Mouse (Mus musculus): ENCODE results near the gene Pip5kl1. TPM values are rescaled to one million over a fixed set of nuclear protein-coding genes. Genes with fewer than 3 reads are reported as not detected.

Gene Pip5kl1
- total RNA-seq, 2 experiments from 2014 or later: 6.4 to 7.1 TPM

DNA sequence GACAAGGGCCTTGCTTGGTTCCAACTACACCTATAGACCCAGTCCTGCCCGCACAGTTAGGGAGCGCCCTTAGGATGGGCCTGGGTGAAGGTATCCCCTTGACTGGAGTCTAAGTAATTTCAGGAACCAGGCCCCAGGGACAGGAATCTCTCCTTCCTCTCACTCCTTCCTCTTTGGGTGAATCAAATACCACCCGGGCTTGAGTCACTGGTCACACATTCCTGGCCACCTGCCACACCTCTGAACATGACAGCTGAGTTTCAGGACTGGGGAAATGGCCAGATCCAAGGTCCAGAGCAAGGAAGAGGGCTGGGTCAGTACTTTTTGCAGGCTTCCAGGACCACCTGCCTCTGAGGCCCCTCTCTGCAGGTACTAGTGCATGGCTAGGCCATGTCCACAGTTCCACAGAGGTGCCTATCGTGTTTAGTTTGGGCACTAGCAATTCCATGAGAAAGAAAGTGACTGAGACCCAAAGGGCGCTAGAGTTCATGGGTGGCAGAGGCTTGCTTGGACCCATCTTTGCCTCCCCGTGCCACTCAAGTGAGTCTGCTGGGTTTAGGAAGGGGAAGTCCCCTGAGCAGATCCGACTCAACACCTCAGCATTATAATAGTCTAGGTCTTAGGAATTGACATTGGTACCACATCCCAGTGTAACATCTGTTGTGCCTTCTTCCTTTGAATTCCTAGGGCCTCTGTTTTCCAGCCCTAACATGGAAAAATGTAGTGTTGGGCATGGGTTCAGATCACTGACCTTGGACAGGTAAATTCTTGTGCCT is 26.4 kb upstream of the Pip5kl1 start:
- no peak for DNase-seq (ENCODE audit: low spot score in 2 of 2)

DNA sequence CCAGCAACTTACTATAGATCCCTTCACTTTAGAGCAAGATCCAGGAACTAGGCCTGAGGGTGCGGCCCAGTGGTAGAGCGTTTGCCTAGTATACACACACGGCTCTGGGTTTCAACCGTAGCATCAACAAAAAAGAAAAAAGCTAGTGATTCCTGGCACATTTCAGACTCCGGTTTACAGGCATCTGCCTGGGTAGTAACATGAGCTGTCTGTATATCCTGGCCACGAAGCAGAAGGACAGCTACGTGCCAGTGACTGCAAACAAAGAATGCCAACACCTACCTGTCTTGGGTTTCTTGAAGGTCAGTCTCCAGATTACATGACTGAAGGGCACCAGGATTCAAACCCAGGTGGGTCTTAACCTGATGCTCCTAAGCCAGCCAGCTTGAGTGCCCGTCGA is 25.4 kb upstream of the Pip5kl1 start:
- DNase-seq (ENCODE audit: low spot score in 2 of 2): no peak

DNA sequence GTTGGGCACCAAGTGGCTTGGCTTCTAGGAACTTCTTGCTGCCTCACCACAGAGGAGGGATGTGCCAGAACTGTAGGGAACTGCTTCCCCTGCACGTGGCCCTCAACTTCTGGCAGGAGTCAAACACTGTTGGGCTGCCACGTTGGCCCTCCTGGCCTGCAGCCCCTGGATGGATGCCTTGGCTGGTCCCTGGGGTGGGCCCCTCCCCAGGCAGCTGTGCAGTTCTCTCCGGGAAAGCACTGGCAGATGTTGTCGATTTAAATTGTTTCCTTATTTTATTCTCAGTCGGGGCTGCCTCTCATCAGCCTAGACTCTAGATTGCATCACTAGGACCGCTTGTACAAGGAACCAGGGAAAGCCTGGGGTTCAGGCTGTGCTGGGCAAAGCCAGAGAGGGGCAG is 24.8 kb upstream of the Pip5kl1 start:
- DNase-seq (ENCODE audit: low spot score in 2 of 2): peak in 1 of 2 experiments; percentile 50

DNA sequence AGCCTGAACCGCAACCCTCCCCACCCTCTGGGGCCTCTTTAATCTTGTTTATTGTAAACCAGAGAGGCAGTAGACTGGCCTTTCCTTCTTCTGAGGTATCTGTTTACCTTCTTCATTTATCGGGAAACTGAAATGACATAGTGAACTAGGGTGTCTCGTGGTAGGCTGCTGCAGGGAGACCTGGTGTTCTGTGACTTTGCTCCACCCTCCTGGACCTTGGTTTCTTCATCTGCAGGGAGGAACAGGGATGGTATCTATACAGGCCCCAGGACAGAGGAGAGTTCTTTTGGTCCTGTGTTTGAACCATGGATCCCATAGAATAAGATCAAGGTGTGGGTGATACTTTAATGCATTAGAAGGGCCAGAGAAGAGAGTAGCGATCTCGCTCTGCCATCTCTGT is 23.4 kb upstream of the Pip5kl1 start:
- no peak for DNase-seq (ENCODE audit: low spot score in 2 of 2)

DNA sequence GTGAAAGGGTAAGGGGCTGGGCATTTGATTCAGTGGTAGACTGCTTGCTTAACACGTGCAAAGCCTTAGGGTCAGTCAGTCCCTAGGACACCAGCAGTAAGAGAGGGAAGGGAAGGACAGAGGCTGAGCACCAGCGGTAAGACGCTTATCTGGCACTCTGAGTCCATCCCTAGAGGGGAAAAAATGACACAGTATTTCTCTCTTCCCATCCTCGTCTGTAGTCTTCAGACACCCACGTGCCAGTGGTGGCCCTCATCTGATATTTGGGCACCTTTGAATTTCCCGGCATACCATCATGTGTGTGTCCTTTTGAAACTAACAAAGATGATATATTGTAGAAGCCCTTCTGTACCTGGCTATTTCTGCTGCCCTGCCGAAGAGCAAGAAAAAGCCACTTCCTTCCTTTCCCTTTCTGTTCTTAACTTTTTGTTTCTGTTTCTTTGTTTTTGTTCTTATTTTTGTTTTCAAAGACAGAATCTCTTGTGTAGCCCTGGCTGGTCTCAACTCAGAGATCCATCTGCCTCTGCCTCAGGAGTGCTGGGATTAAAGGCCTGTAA is 20.9 kb upstream of the Pip5kl1 start:
- DNase-seq (ENCODE audit: low spot score in 2 of 2): no peak

DNA sequence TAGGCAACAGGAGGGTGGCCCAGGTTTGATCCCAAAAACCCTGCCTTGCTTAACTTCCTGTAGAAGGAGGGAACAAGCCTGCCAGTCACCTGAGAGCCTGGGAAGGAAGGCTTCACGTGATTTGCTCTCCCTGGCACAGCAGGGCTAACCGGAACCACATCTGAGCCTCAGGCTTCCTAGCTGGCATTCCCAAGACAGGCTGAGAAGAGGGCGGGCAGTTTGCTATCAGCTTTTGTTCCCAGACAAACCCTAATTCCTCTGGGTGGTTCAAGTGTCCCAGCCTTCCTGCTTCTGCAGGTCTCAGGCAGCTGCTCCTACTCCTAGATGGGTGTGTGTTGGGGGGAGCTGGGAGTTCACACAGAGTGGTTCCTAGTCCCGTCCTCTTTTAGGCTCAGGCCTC is 19.1 kb upstream of the Pip5kl1 start:
- DNase-seq (ENCODE audit: low spot score in 2 of 2): no peak

DNA sequence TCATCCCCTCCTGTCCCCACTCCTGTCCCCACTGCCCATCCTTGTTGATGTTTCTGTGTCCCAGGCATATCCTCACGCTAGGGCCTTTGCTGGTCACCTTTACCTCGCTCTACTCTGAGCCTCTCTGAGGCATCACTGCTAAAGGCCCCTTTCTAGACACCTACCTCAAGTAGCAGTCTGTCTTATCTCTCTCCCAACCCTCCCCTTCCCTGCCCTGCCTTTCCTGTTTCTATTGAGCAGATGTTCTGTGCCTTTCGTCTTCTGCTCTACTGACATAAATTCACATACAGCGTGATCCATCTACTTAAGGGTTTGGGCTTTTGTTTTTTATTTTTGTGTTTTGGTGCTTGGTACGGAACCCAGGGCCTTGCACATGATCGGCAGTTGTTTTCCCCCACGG is 18.6 kb upstream of the Pip5kl1 start:
- no peak for DNase-seq (ENCODE audit: low spot score in 2 of 2)

DNA sequence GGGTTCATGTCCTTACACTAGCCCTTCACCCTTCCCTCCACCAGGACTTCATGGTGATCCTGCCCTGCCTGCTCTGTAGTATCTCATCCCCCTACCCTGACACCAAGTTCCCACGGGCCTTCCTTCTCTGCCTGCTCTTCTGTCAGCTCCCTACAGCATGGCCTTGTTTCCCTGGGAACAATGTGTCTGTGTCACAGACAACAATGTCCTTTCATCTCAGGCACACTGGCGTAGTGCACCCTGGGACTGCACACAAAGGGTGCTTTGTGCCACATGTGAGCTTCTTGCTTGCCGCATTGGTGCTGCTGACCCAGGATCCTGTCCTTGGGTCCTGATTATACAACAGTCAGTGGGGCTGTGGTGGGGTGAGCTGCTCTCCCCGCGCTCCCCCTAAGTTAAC is 15.0 kb upstream of the Pip5kl1 start:
- peak in 1 of 2 experiments; percentile 54 for DNase-seq (ENCODE audit: low spot score in 2 of 2)

DNA sequence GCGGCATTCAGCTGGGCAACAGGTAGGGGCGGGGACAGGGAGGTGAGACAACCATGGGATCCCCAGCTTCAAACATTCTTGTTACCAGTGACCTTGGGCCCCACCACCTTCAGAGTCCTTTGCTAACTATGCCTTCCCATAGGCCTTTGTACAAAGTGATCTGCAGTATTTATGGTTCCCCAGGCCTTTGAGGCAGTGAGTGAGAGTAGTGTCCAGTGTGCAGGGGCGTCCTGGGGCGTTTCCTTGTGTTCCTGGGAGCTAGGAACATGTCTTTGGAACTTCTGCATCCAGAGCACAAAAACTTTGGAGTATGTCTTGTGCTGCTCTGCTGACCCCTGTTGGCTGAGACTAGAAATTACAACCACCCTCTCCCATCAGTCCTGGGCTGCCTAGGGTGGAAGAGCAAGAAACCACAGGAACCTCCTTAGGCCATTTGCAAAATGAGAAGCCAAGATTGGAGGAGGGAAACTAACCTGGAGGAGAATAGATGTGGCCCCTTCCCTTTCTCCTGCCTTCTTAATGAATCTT is 8.0 kb upstream of the Pip5kl1 start:
- DNase-seq (ENCODE audit: low spot score in 2 of 2): peak; percentile 75 to 81

DNA sequence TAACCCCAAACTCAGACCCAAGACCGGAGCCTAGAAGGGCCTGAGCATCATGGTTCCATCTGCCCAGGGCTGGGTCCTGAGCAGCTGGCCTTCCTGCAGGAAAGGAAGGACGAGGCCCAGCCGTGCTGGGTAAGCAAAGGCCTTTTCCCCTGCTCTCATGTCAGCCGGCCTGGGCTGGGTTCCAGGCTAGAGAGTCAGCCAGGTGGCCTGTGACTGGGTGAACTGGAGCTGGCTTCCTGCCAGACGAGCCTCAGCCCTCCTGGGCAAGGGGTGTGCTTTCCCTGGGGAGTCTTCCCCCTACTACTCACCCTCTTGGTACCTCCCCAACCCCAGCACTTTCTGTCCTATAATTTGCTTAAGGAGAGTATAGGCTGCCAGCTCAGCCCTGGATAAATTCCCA is 6.4 kb upstream of the Pip5kl1 start:
- no peak for DNase-seq (ENCODE audit: low spot score in 2 of 2)

DNA sequence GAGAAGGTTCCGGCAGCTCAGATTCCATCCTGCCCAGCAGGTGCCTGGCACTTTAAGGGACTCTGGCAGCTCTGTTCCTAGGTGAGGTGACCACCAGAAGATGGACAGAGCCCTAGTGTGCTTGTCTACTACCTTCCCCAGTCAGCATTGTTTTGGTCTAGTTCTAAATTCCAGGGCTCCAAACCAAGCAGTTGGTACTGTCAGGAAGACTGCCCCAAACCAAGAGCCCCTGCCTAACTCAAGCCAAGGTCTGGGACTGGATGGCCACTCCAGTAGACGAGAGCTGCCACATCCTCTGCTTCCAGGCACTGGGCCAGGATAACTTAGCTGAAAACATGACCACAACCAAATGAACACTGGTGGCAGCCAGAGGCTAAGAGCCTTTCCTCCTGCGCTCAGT is 5.7 kb upstream of the Pip5kl1 start:
- DNase-seq (ENCODE audit: low spot score in 2 of 2): no peak

DNA sequence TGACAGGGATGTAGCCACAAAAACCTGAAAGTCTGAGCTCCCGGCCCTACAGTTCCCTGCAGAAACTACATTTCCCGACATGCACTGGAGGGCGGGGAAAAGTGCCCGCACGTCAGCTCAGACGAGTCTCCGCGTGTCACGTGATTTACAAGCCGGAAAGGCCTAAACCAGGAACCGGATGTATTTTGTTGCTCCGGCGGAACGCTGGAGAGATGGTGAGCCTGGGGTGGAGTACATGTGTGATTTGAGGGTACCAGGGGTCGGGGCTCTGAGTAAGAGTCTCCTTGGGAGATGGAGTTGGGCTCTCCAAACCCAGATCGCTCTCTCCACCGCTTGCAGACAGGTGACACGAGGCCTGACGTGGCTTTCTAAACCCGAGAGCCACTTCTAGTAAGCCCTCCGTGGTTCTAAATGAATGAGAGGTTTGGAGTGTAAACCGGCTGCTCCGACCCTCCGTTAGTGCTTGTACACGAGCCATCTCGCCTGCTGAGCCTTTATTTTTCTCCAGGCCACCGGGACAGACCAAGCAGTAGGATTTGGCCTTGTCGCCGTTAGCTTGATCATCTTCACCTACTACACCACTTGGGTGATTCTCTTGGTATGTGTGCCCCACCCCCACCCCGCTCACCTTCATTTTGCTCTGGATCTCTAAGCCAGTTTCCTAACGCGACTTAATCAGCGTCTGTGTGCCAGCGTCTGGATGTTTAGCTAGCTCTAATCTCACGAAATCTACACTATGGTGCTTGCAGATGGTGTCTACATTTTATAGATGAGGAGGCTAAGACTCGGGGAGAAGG is 3.7 kb upstream of the Pip5kl1 start, which contains the start of gene Dpm2:
TSS of gene Dpm2 (plus strand) at position 161 of the 797 bp plus-strand sequence.
- DNase-seq (ENCODE audit: low spot score in 2 of 2): peak; percentile 84 to 88

DNA sequence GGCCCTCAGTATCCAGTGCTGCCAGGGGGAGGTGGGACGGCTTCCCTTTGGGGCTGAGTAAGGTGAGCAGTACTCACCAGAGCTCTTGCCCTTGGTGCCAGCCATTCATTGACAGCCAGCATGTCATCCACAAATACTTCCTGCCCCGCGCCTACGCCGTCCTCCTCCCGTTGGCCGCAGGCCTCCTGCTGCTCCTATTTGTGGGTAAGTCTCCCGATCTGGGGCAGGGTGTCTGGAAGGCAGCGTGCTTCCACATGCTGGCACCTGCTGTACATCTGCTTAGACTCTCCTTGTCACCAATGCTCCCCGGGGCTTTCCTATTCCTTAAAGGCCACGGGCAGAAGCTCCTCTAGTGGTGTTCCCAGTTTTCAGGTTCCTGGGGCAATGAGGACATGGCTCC is 2.4 kb upstream of the Pip5kl1 start:
- no peak for DNase-seq (ENCODE audit: low spot score in 2 of 2)

DNA sequence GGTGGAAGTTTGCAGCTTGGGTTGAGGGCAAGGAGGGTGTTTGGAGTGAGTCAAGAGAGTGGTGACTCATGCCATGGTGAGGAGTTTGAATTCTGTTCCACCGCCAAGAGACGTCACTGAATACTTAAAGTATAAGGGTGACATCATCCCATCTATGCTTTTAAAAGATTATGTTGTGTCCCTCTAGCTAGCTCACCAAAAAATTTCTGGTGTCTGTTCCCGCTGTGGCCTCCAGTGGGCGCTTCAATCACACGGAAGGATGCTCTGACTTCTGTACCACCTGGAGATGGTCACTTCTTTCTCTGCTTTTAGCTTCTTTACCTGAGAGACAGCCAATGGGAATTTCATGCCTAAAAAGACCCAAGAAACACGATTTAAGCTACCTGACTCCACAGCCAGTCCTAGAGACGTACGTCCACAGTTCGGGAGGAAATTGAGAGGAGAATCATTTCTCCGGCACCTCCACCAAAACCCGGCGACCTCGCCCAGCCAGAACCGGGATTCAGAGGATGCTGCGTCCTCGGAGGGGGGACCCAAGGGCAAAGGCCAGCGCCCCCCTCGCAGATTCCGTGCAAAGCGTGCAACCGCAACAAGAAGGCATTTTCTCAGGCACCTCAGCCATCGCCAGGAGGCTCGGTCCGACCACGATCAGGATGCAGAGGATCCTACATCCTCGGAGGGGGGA is 446 bp downstream of the Pip5kl1 start:
- DNase-seq (ENCODE audit: low spot score in 2 of 2): peak; percentile 73 to 79

DNA sequence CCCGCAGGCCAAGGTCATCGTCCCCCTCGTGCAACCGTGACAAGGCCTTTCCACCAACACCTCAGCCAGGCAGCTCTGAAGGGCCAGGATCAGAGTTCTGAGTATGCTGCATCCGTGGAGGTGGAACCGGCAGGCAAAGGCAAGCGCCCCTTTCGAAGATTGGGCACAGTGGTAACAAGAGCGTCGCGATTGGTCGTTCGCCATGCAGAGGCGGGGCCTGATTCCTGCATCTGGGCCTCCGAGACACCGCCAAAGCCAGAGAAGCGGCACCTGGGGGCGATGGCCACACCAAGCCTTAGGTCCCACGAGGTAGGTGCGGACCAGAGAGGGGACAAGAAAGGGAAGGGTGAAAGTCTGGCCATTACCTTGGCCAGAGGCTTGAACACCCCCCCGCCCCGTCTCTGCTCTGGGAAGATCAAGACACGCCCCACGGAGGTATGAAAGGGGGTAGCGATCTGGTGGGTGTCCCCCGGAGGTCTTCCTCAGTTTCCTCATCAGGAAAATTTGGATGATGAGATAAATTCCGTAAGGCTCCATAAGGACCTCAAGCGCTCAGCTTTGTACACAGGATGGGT is 1.1 kb downstream of the Pip5kl1 start, which contains the start of gene 9430097D07Rik:
TSS of gene 9430097D07Rik (minus strand) at position 99 of the 575 bp plus-strand sequence.
- DNase-seq (ENCODE audit: low spot score in 2 of 2): peak; percentile 62 to 70

DNA sequence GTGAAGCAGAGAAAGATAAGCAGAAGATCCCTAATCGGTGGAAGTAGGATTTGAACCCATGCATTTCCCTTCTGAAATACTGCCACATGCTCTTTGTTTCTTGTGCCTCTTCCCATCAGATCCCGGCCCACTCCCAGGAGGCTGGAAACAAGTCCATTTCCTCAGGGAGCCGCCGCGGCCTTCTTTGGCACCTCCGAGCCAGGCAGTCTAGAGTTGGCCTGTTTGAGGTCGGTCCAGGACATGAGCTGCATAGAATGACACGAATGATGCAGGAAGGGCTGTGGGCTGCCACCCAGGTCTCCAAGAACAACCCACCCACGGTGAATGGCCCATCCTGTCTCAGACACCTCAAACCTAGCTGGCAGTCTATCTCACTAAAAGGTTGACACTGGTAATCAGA is 1.9 kb downstream of the Pip5kl1 start:
- DNase-seq (ENCODE audit: low spot score in 2 of 2): no peak

DNA sequence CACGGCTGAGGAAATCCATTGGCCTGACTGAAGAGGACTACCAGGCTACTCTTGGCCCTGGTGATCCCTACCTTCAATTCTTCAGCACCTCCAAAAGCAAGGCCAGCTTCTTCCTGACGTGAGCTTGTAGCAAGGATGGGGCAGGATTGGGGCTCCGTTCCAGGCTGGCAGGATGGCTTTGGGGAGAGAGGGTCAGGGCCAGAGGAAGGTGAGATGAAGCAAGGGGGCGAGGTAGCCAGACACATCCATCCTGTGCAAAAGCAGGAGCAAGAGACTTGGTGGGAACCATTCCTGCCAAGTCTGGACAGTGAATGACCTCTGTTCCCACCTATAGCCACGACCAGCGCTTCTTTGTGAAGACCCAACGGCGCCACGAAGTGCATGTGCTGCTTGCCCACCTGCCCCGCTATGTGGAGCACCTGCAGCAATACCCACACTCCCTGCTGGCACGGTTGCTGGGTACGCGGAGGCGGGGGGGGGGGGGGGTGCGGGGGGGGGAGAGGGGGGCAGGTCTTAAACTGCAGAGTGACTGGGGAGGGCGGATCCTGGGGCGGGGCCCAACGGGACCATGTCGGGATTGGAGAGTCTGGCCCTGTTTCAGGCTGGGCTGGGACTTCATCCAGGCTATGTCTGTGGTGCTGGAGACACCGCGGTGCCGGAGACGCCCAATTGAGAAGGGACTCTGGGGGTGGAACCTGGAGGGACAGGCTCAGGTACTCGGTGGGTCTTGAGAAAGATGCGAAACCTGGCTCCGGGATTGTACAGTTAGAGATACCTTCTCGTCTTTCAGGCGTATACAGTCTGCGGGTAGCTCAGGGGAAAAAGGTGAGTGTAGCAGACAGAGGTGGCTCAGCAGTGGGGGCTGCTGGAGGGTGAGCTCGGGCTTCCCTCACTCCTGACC is 3.8 kb downstream of the Pip5kl1 start:
- DNase-seq (ENCODE audit: low spot score in 2 of 2): no peak

DNA sequence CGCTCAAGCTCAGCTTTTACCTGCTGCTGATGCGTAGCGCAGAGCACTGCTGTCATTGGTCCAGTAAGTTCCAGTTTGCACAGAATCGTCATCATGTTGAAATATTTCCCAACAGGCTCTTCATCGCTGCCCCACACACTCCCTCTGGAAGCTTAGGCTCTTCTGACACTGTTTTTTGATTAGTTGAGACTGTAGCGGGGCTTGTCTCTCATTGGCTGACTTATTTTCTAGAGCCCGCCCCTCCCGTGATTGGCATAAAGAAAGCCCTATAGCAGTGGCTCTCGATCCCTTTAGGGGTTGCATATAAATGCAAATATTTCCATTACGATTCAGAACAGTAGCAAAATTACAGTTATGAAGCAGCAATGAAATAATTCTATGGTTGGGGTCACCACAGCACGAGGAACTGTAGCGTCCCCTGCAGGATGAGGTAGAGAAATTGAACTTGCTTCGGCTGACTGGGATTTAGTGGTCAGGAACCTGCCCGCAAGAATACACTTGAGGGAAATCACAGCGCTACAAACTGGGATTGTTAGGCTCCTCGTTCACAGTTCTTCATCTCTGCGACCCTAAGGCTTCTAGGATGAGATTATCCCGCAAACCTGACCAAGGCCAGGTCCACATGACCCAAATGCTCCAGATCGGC is 7.0 kb downstream of the Pip5kl1 start:
- peak; percentile 69 to 75 for DNase-seq (ENCODE audit: low spot score in 2 of 2)
